Mouse (Mus musculus) MEL (cell line): ENCODE results near the gene Htra2. TPM values are rescaled to one million over a fixed set of nuclear protein-coding genes. Genes with fewer than 3 reads are reported as not detected.

Source experiments
- DNase-seq: peaks from one replicate; pipeline ENCODE4 v3.0.0; 2011; ENCODE audit warnings: low read depth, low spot score
- H3K27ac ChIP-seq: 2 replicates; pipeline ENCODE4 v1.5.1; 2012; ENCODE audit warnings: low read depth, mild to moderate bottlenecking, control low read depth, low read length, moderate library complexity; ENCODE audit not compliant: control insufficient read depth
- H3K27me3 ChIP-seq, 2 experiments: fragments of 150-350 bp in 1 of 2; sonication (generic) in 1 of 2; 2 replicates each; pipeline ENCODE4 v1.6.1; 2012; ENCODE audit warnings: low read length in 2 of 2, mild to moderate bottlenecking in 2 of 2, improper control_type of control experiment in 1 of 2, moderate library complexity in 1 of 2; ENCODE audit not compliant: insufficient read depth in 2 of 2, control insufficient read depth in 1 of 2
- H3K36me3 ChIP-seq, 2 experiments: 2 replicates each; pipeline ENCODE4 v1.6.1; 2012 to 2014; ENCODE audit warnings: low read length in 2 of 2, improper control_type of control experiment in 1 of 2, inconsistent platforms in 1 of 2, mild to moderate bottlenecking in 1 of 2; ENCODE audit not compliant: insufficient read depth in 2 of 2, control insufficient read depth in 1 of 2
- H3K4me1 ChIP-seq, 2 experiments: fragments of 150-350 bp in 1 of 2; sonication (generic) in 1 of 2; 2 replicates each; pipeline ENCODE4 v1.6.1; 2012; ENCODE audit warnings: low read length in 2 of 2, improper control_type of control experiment in 1 of 2, mild to moderate bottlenecking in 1 of 2; ENCODE audit not compliant: insufficient read depth in 2 of 2, control insufficient read depth in 1 of 2
- H3K4me3 ChIP-seq, 2 experiments: fragments of 150-350 bp in 1 of 2; sonication (generic) in 1 of 2; 2 replicates each; pipeline ENCODE4 v1.5.1; 2012; ENCODE audit warnings: low read depth in 2 of 2, low read length in 2 of 2, mild to moderate bottlenecking in 2 of 2, moderate library complexity in 2 of 2, control low read depth in 1 of 2, improper control_type of control experiment in 1 of 2; ENCODE audit not compliant: control insufficient read depth in 1 of 2, insufficient read depth in 1 of 2
- H3K79me2 ChIP-seq: 2 replicates; pipeline ENCODE4 v1.6.1; 2012; ENCODE audit warnings: mild to moderate bottlenecking, low read length, moderate library complexity; ENCODE audit not compliant: control insufficient read depth, poor library complexity, insufficient read depth
- H3K9ac ChIP-seq: 2 replicates; pipeline ENCODE4 v1.6.1; 2012; ENCODE audit warnings: low read depth, mild to moderate bottlenecking, control low read depth, low read length, moderate library complexity; ENCODE audit not compliant: control insufficient read depth, poor library complexity, severe bottlenecking
- H3K9me3 ChIP-seq: fragments of 150-350 bp; sonication (generic); replicated peaks from 2 replicates; pipeline ENCODE4 v1.6.1; 2012; ENCODE audit warnings: mild to moderate bottlenecking, low read length, improper control_type of control experiment, moderate library complexity; ENCODE audit not compliant: insufficient read depth
- BHLHE40 ChIP-seq: IDR thresholded peaks from 2 replicates; pipeline ENCODE4 v1.6.1; 2012; ENCODE audit warnings: low read depth, mild to moderate bottlenecking, inconsistent platforms, low read length, improper control_type of control experiment, borderline replicate concordance
- CHD1 ChIP-seq: IDR thresholded peaks from 2 replicates; pipeline ENCODE4 v1.6.1; 2012; ENCODE audit warnings: low read depth, mild to moderate bottlenecking, inconsistent platforms, low read length, improper control_type of control experiment
- CHD2 ChIP-seq: IDR thresholded peaks from 2 replicates; pipeline ENCODE4 v1.6.1; 2011; ENCODE audit warnings: low read length, improper control_type of control experiment
- CTCF ChIP-seq, 3 experiments: IDR thresholded peaks in 2 of 3; conservative IDR thresholded peaks in 1 of 3; 2 replicates each; pipeline ENCODE4 v1.5.1; 2011 to 2012; ENCODE audit warnings: low read length in 3 of 3, low read depth in 2 of 3, mild to moderate bottlenecking in 2 of 3, improper control_type of control experiment in 1 of 3, inconsistent platforms in 1 of 3, mixed read lengths in 1 of 3, moderate library complexity in 1 of 3; ENCODE audit not compliant: control insufficient read depth in 1 of 3, insufficient read depth in 1 of 3, poor library complexity in 1 of 3, severe bottlenecking in 1 of 3
- E2F4 ChIP-seq: IDR thresholded peaks from 2 replicates; pipeline ENCODE4 v1.6.1; 2011; ENCODE audit warnings: low read depth, low read length, improper control_type of control experiment, borderline replicate concordance
- ELF1 ChIP-seq: IDR thresholded peaks from 2 replicates; pipeline ENCODE4 v1.6.1; 2014; ENCODE audit warnings: low read depth, mild to moderate bottlenecking, inconsistent platforms, low read length, improper control_type of control experiment, moderate library complexity
- ETS1 ChIP-seq: IDR thresholded peaks from 2 replicates; pipeline ENCODE4 v1.6.1; 2012; ENCODE audit warnings: low read depth, mild to moderate bottlenecking, inconsistent platforms, low read length, improper control_type of control experiment, moderate library complexity
- GABPA ChIP-seq: IDR thresholded peaks from 2 replicates; pipeline ENCODE4 v1.6.1; 2012; ENCODE audit warnings: low read depth, mild to moderate bottlenecking, inconsistent platforms, low read length, improper control_type of control experiment, moderate library complexity
- GATA1 ChIP-seq: IDR thresholded peaks from 2 replicates; pipeline ENCODE4 v1.6.1; 2011; ENCODE audit warnings: low read depth, low read length, improper control_type of control experiment
- HCFC1 ChIP-seq: IDR thresholded peaks from 2 replicates; pipeline ENCODE4 v1.6.1; 2012; ENCODE audit warnings: low read depth, mild to moderate bottlenecking, inconsistent platforms, low read length, improper control_type of control experiment, moderate library complexity
- JUND ChIP-seq: IDR thresholded peaks from 2 replicates; pipeline ENCODE4 v1.6.1; 2011; ENCODE audit warnings: low read depth, mild to moderate bottlenecking, improper control_type of control experiment, low read length
- KAT2A ChIP-seq: conservative IDR thresholded peaks from 2 replicates; pipeline ENCODE4 v1.6.1; 2012; ENCODE audit warnings: low read depth, low read length, improper control_type of control experiment, inconsistent platforms
- MAFK ChIP-seq: IDR thresholded peaks from 2 replicates; pipeline ENCODE4 v1.6.1; 2011; ENCODE audit warnings: low read depth, mild to moderate bottlenecking, low read length, improper control_type of control experiment, borderline replicate concordance
- MAZ ChIP-seq: IDR thresholded peaks from 2 replicates; pipeline ENCODE4 v1.6.1; 2012; ENCODE audit warnings: low read depth, mild to moderate bottlenecking, inconsistent platforms, low read length, improper control_type of control experiment
- MXI1 ChIP-seq: IDR thresholded peaks from 2 replicates; pipeline ENCODE4 v1.6.1; 2011; ENCODE audit warnings: mild to moderate bottlenecking, low read depth, low read length, improper control_type of control experiment
- NELFE ChIP-seq: IDR thresholded peaks from 2 replicates; pipeline ENCODE4 v1.6.1; 2011; ENCODE audit warnings: low read depth, low read length, improper control_type of control experiment
- POLR2AphosphoS5 ChIP-seq: IDR thresholded peaks from 2 replicates; pipeline ENCODE4 v1.6.1; 2012; ENCODE audit warnings: low read depth, borderline replicate concordance, mild to moderate bottlenecking, inconsistent platforms, low read length, moderate library complexity, mixed read lengths
- TAL1 ChIP-seq: IDR thresholded peaks from 2 replicates; pipeline ENCODE4 v1.6.1; 2012; ENCODE audit warnings: mild to moderate bottlenecking, inconsistent platforms, low read length, moderate library complexity, mixed read lengths
- TCF12 ChIP-seq: IDR thresholded peaks from 2 replicates; pipeline ENCODE4 v1.6.1; 2014; ENCODE audit warnings: low read depth, mild to moderate bottlenecking, inconsistent platforms, low read length, improper control_type of control experiment, moderate library complexity
- UBTF ChIP-seq: IDR thresholded peaks from 2 replicates; pipeline ENCODE4 v1.6.1; 2012; ENCODE audit warnings: low read depth, mild to moderate bottlenecking, inconsistent platforms, low read length, improper control_type of control experiment, moderate library complexity, borderline replicate concordance; ENCODE audit not compliant: insufficient read depth
- ZC3H11A ChIP-seq: IDR thresholded peaks from 2 replicates; pipeline ENCODE4 v1.6.1; 2012; ENCODE audit warnings: low read depth, mild to moderate bottlenecking, inconsistent platforms, low read length, improper control_type of control experiment
- ZNF384 ChIP-seq: IDR thresholded peaks from 2 replicates; pipeline ENCODE4 v1.6.1; 2012; ENCODE audit warnings: low read depth, mild to moderate bottlenecking, inconsistent platforms, low read length, improper control_type of control experiment
- polyA plus RNA-seq, 2 experiments: library from polyadenylated mRNA; stranded (reverse) in 1 of 2; unstranded in 1 of 2; fragments of >175 nt in 1 of 2; fragments of >200 nt in 1 of 2; gene quantifications; 2 replicates each; pipeline versions ENCODE4 v1.2.1 to v1.2.4; 2012; ENCODE audit warnings: low replicate concordance in 2 of 2, low read depth in 1 of 2; ENCODE audit not compliant: insufficient read length in 2 of 2, insufficient read depth in 1 of 2, missing spikeins in 1 of 2
- total RNA-seq: library from RNA; depleted of rRNA; stranded (reverse); fragments of 300-350 nt; gene quantifications from 2 replicates; pipeline ENCODE4 v1.2.3, GENCODE M21; 2012

Gene Htra2
- total and polyA plus RNA-seq, 3 experiments: 107 to 133 TPM; not detected in 1

DNA sequence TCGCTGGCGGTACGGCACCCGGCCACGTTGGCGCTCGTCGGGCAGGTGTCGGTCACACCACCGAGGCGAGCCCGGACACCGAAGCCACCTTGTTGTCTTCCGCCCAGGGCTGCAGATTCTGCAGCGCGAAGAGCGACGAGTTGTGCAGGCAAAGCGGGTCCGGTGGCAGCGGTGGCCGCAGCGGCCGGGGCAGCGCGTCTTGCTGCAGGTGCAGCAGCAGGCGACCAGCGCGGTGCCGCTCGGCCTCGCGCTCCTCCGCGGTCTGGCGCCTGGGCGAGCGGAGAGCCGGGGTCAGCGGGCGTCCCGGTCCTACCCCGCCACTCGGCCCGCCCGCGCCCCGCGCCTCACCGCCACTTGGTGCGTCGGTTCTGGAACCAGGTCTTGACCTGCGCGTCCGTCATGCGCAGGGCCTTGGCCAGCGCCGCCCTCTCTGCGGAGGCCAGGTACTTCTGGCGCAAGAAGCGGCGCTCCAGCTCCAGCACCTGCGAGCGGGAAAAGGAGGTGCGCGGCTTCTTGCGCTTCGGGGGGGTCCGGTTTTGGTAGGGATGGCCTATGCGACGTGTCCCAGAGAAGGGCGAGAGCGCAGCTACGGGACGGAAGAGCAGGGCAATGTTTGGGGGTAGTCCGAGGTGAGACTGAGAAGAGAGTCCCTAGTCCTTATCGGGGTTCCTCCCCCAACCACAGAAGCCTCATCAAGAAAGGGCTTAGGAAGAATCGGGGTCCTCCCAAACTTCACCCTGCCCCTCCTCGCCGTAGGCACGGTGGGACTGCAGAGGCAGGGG, 13.8 kb upstream of the Htra2 start:
- Histone ChIP-seq H3K27me3 (no peaks in the 10 kb centered on the region), H3K36me3 (no peaks in the 10 kb centered on the region), H3K4me1 (no peaks in the 10 kb centered on the region), H3K9me3 (no peaks in the 10 kb centered on the region), H3K9ac (no peak overlapping the region), H3K27ac (no peak overlapping the region), H3K79me2 (no peaks in the 10 kb centered on the region), H3K4me3 (no peak overlapping the region)
- no peak for TF ChIP-seq KAT2A
- no peak for TF ChIP-seq ETS1
- no peak for TF ChIP-seq ZNF384
- no peak for TF ChIP-seq GATA1
- no peak for TF ChIP-seq ZC3H11A
- TF ChIP-seq CTCF (IDR thresholded peaks at IDR 0.05 in 2 of 3, conservative IDR thresholded peaks at IDR 0.05 in 1 of 3; ENCODE audit: control insufficient read depth in 1 of 3, insufficient read depth in 1 of 3, low read depth in 2 of 3, low read length in 3 of 3, poor library complexity in 1 of 3, severe bottlenecking in 1 of 3): no peak
- TF ChIP-seq TAL1: no peak
- no peak for TF ChIP-seq POLR2AphosphoS5
- TF ChIP-seq TCF12: no peak
- no peak for DNase-seq

GRCm38 (mm10) chr6:83068221-83068620, 13.1 kb upstream of the Htra2 start:
- no peak overlapping the region for H3K4me3 ChIP-seq

More at GRCm38 (mm10) chr6:83068221-83068620, 13.1 kb upstream of the Htra2 start:
- Histone ChIP-seq H3K27me3 (no peaks in the 10 kb centered on the region), H3K27ac (no peak overlapping the region), H3K9me3 (no peaks in the 10 kb centered on the region), H3K79me2 (no peaks in the 10 kb centered on the region), H3K9ac (no peak overlapping the region), H3K4me1 (no peaks in the 10 kb centered on the region), H3K36me3 (no peaks in the 10 kb centered on the region)
- TF ChIP-seq CHD2 (no peak), MAFK (no peak), GABPA (no peak), MAZ (no peak), NELFE (no peak), CHD1 (no peak), POLR2AphosphoS5 (no peak), BHLHE40 (no peak), ETS1 (no peak), GATA1 (no peak), TAL1 (no peak), UBTF (no peak), TCF12 (no peak), ELF1 (no peak), JUND (no peak), E2F4 (no peak), HCFC1 (no peak), KAT2A (no peak), ZC3H11A (no peak), MXI1 (no peak)
- no peak for DNase-seq
